Mouse (Mus musculus): ENCODE measurements around the gene Snapc3.

GRCm38 (mm10) chr4:83514183-83514582 is 96.7 kb downstream of the Snapc3 start:
- no peak for TF ChIP-seq GATA1 (IDR thresholded peaks at IDR 0.05; ENCODE audit: low read length)
- no peak for TF ChIP-seq TAL1 (IDR thresholded peaks at IDR 0.05; ENCODE audit: low read length)

All from erythroblast, embryonic 14.5 days (primary cell).